Mouse (Mus musculus) embryonic facial prominence, embryonic 12.5 days (tissue): Measurements from ENCODE around the gene Sh3pxd2a. TPM values are rescaled to one million over a fixed set of nuclear protein-coding genes. Genes with fewer than 3 reads are reported as not detected.

ENCODE experiments used
- ATAC-seq: fragments of 200-750 bp; cut with Nextera tagmentation; 2 replicates; pipeline ENCODE4 v1.8.0; 2017; ENCODE audit not compliant: insufficient number of reproducible peaks, insufficient read depth, low FRiP score, low TSS enrichment
- H3K27ac ChIP-seq: fragments of 300-500 bp; sonication (generic); 2 replicates; pipeline ENCODE4 v1.5.1; 2016; ENCODE audit warnings: mild to moderate bottlenecking
- H3K27me3 ChIP-seq: fragments of 300-500 bp; sonication (generic); 2 replicates; pipeline ENCODE4 v1.6.1; 2016; ENCODE audit warnings: mild to moderate bottlenecking, moderate library complexity
- H3K36me3 ChIP-seq: fragments of 300-500 bp; sonication (generic); 2 replicates; pipeline ENCODE4 v1.6.1; 2016; ENCODE audit warnings: mild to moderate bottlenecking
- H3K4me1 ChIP-seq: fragments of 300-500 bp; sonication (generic); 2 replicates; pipeline ENCODE4 v1.6.1; 2016
- H3K4me2 ChIP-seq: fragments of 300-500 bp; sonication (generic); replicated peaks from 2 replicates; pipeline ENCODE4 v1.6.1; 2016; ENCODE audit warnings: mild to moderate bottlenecking, moderate library complexity
- H3K4me3 ChIP-seq: fragments of 300-500 bp; sonication (generic); 2 replicates; pipeline ENCODE4 v1.5.1; 2016; ENCODE audit warnings: mild to moderate bottlenecking
- H3K9ac ChIP-seq: fragments of 300-500 bp; sonication (generic); 2 replicates; pipeline ENCODE4 v1.6.1; 2016; ENCODE audit warnings: mild to moderate bottlenecking, moderate library complexity
- H3K9me3 ChIP-seq: fragments of 300-500 bp; sonication (generic); 2 replicates; pipeline ENCODE4 v1.6.1; 2016; ENCODE audit warnings: mild to moderate bottlenecking, moderate library complexity
- WGBS: fragments of 180-500 bp; shearing (Covaris S2); methylation state at CpG from one replicate; pipeline ENCODE4 v1.1.7; 2016; 5-methylcytosine and 5-hydroxymethylcytosine counted together
- polyA plus RNA-seq: library from polyadenylated mRNA; unstranded; fragments of >200 nt; fragmentation: Nextera tagmentation; extraction: Ambion mirVana; gene quantifications from 2 replicates; pipeline ENCODE4 v1.2.1, GENCODE M21; 2016

Gene Sh3pxd2a
- polyA plus RNA-seq, 1 experiment from 2014 or later, result 8.2 TPM

- Histone ChIP-seq H3K9me3 (no peaks in the 10 kb centered on the region), H3K4me3 (no peak overlapping the region), H3K4me2 (no peak overlapping the region), H3K27me3 (no peaks in the 10 kb centered on the region), H3K9ac (no peak overlapping the region), H3K27ac (no peak overlapping the region), H3K36me3 (peaks cover 65% of the 10 kb centered on the region), H3K4me1 (no peaks in the 10 kb centered on the region)
- WGBS, result 92% methylated on average over 21 of the region's 21 CpGs
- no peak for ATAC-seq
Observed at GRCm38 (mm10) chr19:47267066-47267465, 197.1 kb downstream of the Sh3pxd2a start.

GRCm38 (mm10) chr19:47266070-47266801 lies 198.0 kb downstream of the Sh3pxd2a start:
- Histone ChIP-seq H3K9ac (no peak overlapping the region), H3K36me3 (peaks cover 57% of the 10 kb centered on the region), H3K27ac (no peak overlapping the region), H3K4me2 (no peak overlapping the region), H3K9me3 (no peaks in the 10 kb centered on the region), H3K27me3 (no peaks in the 10 kb centered on the region), H3K4me1 (no peaks in the 10 kb centered on the region), H3K4me3 (no peak overlapping the region)
- ATAC-seq, result no peak
- 89% methylated on average over 18 of the region's 18 CpGs for WGBS

GRCm38 (mm10) chr19:47264322-47265092 lies 199.7 kb downstream of the Sh3pxd2a start:
- Histone ChIP-seq H3K36me3 (peaks cover 44% of the 10 kb centered on the region), H3K27me3 (no peaks in the 10 kb centered on the region), H3K27ac (no peak overlapping the region), H3K9ac (no peak overlapping the region), H3K4me3 (no peak overlapping the region), H3K9me3 (no peaks in the 10 kb centered on the region), H3K4me1 (no peaks in the 10 kb centered on the region), H3K4me2 (no peak overlapping the region)
- WGBS, result 47% methylated on average over 11 of the region's 11 CpGs
- peak; percentile 31; the same call in 1 of the 2 replicates for ATAC-seq

GRCm38 (mm10) chr19:47263621-47264020 lies 200.6 kb downstream of the Sh3pxd2a start:
- peaks cover 35% of the 10 kb centered on the region for H3K36me3 ChIP-seq
- no peak overlapping the region for H3K4me2 ChIP-seq
- H3K27ac ChIP-seq, result no peak overlapping the region
- H3K4me3 ChIP-seq, result no peak overlapping the region
- no peaks in the 10 kb centered on the region for H3K27me3 ChIP-seq
- no peaks in the 10 kb centered on the region for H3K9me3 ChIP-seq
- no peaks in the 10 kb centered on the region for H3K4me1 ChIP-seq
- 88% methylated on average over 8 of the region's 8 CpGs for WGBS
- no peak overlapping the region for H3K9ac ChIP-seq
- ATAC-seq, result no peak

GRCm38 (mm10) chr19:47261196-47261595 lies 203.0 kb downstream of the Sh3pxd2a start:
- 85% methylated on average over 8 of the region's 8 CpGs for WGBS
- Histone ChIP-seq H3K9me3 (no peaks in the 10 kb centered on the region), H3K4me1 (no peaks in the 10 kb centered on the region), H3K9ac (no peak overlapping the region), H3K27me3 (no peaks in the 10 kb centered on the region), H3K27ac (no peak overlapping the region), H3K36me3 (peaks cover 11% of the 10 kb centered on the region; the same call in 1 of the 2 replicates), H3K4me3 (no peak overlapping the region), H3K4me2 (no peak overlapping the region)
- ATAC-seq, result no peak

- H3K9me3 ChIP-seq, result no peaks in the 10 kb centered on the region
- H3K4me1 ChIP-seq, result no peaks in the 10 kb centered on the region
- H3K27ac ChIP-seq, result no peak overlapping the region
- peaks cover 6% of the 10 kb centered on the region; the same call in 1 of the 2 replicates for H3K27me3 ChIP-seq
- no peak for ATAC-seq
- no peak overlapping the region for H3K4me3 ChIP-seq
- 11% methylated on average over 5 of the region's 5 CpGs for WGBS
- H3K4me2 ChIP-seq, result no peak overlapping the region
- H3K9ac ChIP-seq, result no peak overlapping the region
- H3K36me3 ChIP-seq, result no peaks in the 10 kb centered on the region; the same call in 1 of the 2 replicates
Observed at GRCm38 (mm10) chr19:47259581-47259980, 204.6 kb downstream of the Sh3pxd2a start.

GRCm38 (mm10) chr19:47255919-47256318 lies 208.3 kb downstream of the Sh3pxd2a start:
- Histone ChIP-seq H3K4me3 (no peak overlapping the region), H3K27ac (no peak overlapping the region), H3K36me3 (no peaks in the 10 kb centered on the region), H3K9ac (no peak overlapping the region), H3K27me3 (peaks cover 43% of the 10 kb centered on the region), H3K4me1 (peaks cover 6% of the 10 kb centered on the region; the same call in 1 of the 2 replicates), H3K9me3 (no peaks in the 10 kb centered on the region), H3K4me2 (no peak overlapping the region)
- ATAC-seq, result no peak
- 73% methylated on average over 6 of the region's 6 CpGs for WGBS

GRCm38 (mm10) chr19:47255036-47255435 lies 209.2 kb downstream of the Sh3pxd2a start:
- no peaks in the 10 kb centered on the region for H3K36me3 ChIP-seq
- H3K27me3 ChIP-seq, result peaks cover 45% of the 10 kb centered on the region
- no peaks in the 10 kb centered on the region for H3K9me3 ChIP-seq
- H3K9ac ChIP-seq, result no peak overlapping the region
- H3K4me1 ChIP-seq, result peaks cover 6% of the 10 kb centered on the region; the same call in 1 of the 2 replicates
- no peak overlapping the region for H3K4me3 ChIP-seq
- no peak overlapping the region for H3K27ac ChIP-seq
- H3K4me2 ChIP-seq, result no peak overlapping the region
- WGBS, result 60% methylated on average over 2 of the region's 2 CpGs
- ATAC-seq, result no peak

- Histone ChIP-seq H3K36me3 (no peaks in the 10 kb centered on the region), H3K4me1 (peaks cover 14% of the 10 kb centered on the region; the same call in 1 of the 2 replicates), H3K4me3 (peak overlapping the region; percentile 39), H3K27ac (no peak overlapping the region), H3K9ac (peak overlapping the region; percentile 37), H3K9me3 (no peaks in the 10 kb centered on the region), H3K4me2 (peak overlapping the region; percentile 64), H3K27me3 (peaks cover 45% of the 10 kb centered on the region)
- WGBS, result 4% methylated on average over 90 of the region's 90 CpGs
- ATAC-seq, result no peak
Observed at GRCm38 (mm10) chr19:47253053-47253628, 211.1 kb downstream of the Sh3pxd2a start.

GRCm38 (mm10) chr19:47250931-47251330 lies 213.3 kb downstream of the Sh3pxd2a start:
- H3K27me3 ChIP-seq, result peaks cover 45% of the 10 kb centered on the region

GRCm38 (mm10) chr19:47248906-47249568 lies 215.2 kb downstream of the Sh3pxd2a start:
- Histone ChIP-seq H3K27me3 (peaks cover 33% of the 10 kb centered on the region), H3K4me2 (no peak overlapping the region), H3K9me3 (no peaks in the 10 kb centered on the region), H3K4me3 (no peak overlapping the region), H3K36me3 (no peaks in the 10 kb centered on the region), H3K9ac (no peak overlapping the region), H3K4me1 (peaks cover 14% of the 10 kb centered on the region; the same call in 1 of the 2 replicates), H3K27ac (peak overlapping the region; percentile 46; the same call in 1 of the 2 replicates)
- no peak for ATAC-seq
- 66% methylated on average over 16 of the region's 16 CpGs for WGBS

More at GRCm38 (mm10) chr19:47250931-47251330, 213.3 kb downstream of the Sh3pxd2a start:
- no peak overlapping the region for H3K4me2 ChIP-seq
- no peak overlapping the region for H3K4me3 ChIP-seq
- no peak overlapping the region for H3K9ac ChIP-seq
- peaks cover 14% of the 10 kb centered on the region; the same call in 1 of the 2 replicates for H3K4me1 ChIP-seq
- no peak for ATAC-seq
- H3K9me3 ChIP-seq, result no peaks in the 10 kb centered on the region
- H3K36me3 ChIP-seq, result no peaks in the 10 kb centered on the region
- 51% methylated on average over 6 of the region's 6 CpGs for WGBS
- H3K27ac ChIP-seq, result no peak overlapping the region
